Mouse (Mus musculus) spleen, postnatal 10 days (tissue): ENCODE measurements at regions not wholly inside any gene's neighbourhood (a gene's known extent, or its start where the extent isn't known, plus 50 kb on each side); places are given as distances from the start of the nearest gene placed in this dataset.

Source experiments
- DNase-seq, 2 experiments: peaks; one replicate each; pipeline ENCODE4 v3.0.0; 2021 to 2022; ENCODE audit warnings: low spot score in 2 of 2

DNA sequence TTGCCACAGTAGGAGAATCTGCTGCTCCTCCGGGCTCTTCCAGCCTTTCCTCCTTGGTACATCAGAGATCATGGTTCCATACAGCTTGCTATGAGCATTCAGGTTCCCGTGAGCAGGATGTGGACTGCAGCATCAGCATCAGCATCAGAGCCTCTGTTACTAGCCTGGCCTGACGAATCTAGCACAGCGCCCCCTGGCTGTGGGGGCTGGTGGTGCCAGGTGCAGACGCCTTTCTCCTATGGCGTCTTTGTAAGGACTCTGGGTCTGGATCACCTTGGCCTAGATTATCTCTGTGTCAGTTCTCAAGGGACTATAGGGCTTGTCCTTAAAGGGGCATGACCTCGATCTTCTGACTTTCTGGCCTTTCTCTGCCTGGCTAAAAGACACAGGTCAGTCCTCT is 86.0 kb upstream of the Runx3 start:
- DNase-seq: peak; percentile 61 to 81

DNA sequence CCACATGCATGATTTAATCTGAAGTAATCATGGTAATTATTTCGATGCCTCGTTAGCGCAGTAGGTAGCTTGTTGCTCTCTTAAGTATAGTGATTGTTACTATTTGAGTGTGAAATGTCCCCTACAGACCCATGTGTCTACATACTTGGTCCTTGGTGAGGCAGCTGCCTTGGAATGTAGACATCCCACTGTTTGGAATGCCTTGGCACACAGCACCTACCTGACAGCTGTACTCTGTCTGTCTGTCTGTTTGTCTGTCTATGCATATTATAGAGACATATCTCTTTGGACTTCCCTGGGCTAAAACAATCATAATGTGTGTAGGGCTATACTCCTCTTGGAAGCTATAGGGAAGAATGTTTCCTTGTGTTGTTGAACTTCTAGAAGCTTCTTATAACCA is 83.7 kb upstream of the Runx3 start:
- DNase-seq: no peak

DNA sequence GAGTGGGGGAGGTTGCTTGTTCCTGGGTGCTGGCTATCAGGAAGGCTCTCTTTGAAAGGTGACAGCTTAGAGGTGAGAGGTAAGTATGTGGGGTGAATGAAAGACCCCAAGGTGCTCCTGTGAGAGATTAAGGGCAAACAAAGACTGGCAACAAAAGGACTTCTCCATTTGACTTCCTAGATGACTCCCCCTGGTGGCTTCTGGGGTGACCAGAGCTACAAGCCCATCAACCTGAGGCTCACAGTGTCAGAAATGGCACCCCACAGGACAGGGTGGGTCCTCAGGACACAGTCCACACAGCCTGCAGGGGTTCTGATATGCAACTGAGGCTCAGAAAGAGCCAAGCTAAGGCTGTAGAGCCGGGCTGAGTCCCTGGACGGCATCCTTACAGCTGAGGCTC is 81.2 kb upstream of the Runx3 start:
- peak in 1 of 2 experiments; percentile 53 for DNase-seq

DNA sequence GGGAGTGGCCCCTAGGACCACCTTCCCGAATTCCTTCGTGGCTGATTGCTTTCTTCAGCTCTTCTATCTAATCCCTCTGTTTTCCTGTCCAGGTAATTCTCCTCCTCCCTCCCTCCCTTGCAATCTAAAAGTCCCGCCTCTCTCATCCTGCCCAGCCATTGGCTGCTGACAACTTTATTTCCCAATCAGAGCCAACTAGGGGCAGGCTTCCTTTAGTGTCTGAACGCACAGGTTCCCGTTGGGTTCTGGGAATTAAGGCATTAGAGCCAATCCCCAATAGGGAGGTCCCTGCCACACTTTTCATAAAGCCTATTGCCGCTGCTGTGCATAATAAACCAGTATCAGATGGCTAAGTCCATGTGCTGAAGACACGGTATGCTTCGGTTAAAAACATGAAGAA is 78.5 kb upstream of the Runx3 start:
- no peak for DNase-seq

DNA sequence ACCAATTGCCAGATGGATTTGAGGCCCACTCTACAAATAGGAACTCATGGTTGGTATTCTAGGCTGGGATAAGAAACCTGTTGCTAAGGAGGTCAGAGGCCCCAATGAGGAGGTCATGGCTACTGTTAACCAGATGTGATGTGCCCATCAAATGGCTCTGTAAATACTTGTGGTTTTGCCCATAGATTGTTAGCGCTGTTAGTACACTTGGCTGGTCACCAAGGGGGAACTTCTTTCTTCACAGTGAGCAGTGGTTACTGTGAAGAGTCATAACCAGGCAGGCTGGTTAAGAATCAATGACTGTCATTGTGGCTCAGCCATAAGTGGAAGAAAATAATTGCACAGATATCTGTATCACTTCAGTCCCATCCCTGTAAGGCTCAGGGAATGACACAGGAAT is 78.0 kb upstream of the Runx3 start:
- DNase-seq: no peak

DNA sequence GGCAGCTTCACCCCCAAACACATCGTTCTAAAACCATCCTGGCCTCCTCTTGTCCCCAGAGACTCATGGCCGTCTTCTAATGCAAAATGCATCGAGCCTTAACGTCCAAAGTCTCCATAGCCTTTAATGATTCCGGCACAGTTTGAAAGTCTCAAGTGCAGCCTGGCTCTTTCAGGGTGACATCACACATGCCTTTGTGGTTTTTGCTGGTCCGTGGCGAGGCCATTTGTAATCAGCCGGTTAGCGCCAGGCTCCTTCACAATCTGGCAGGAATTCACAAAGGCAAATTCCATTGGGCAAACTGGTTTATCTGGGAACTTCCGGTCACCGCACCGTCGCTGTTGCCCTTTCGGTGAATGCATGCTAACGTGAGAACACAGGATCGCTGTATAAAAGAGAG is 75.4 kb upstream of the Runx3 start:
- DNase-seq: no peak

DNA sequence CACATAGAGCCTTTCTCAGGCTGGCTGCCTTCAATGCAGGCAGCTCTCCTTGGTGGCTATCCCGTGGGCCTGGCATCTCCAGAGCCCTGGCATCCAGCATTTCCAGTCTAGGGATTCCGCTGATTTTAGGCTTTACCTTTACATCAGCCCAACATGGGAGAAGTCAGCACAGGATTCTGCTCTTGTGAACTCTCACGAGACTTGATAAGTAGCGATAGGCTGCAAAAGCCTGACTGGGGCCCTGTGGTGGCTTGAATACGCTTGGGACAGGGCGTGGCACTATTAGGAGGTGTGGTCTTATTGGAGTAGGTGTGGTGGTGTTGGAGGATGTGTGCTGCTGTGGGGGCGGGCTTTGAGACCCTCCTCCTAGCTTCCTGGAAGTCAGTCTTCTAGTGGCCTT is 73.8 kb upstream of the Runx3 start:
- no peak for DNase-seq

DNA sequence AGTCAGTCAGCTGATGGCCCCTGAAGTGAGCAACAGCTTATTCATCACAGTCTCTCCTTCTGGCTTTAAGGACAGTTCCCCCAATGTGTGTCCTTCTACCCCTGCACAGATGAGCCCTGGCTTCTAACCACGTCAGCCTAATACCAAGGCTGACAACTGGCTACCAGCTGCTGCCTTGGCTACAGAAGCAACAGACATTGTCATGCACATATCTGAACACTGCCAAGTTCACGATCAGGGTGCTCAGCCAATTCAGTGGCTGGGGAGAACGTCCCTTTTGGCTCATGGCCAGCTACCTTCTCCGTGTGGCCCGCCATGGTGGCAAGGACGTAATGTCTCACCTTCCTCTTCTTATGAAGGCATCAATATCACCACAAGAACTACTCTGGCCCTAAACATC is 73.2 kb upstream of the Runx3 start:
- DNase-seq: no peak

DNA sequence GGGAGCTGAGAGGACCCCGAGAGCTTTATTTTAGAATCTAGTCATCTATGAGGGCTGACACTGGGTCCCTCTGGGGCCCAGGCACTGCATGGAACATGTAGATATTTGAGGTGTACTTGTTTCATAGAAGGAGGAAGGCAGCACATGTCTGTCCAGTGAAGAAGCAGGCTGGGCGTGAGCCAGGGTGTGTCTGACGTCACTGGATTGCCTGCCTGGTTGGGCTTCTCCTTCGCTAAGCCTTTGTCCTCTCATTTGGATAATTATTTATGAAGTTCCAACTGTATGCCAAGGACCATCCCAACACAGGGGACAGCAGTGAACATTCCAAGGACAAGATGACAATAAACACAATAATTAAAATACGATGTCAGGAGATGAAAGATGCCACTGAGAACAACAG is 72.7 kb upstream of the Runx3 start:
- DNase-seq: no peak

DNA sequence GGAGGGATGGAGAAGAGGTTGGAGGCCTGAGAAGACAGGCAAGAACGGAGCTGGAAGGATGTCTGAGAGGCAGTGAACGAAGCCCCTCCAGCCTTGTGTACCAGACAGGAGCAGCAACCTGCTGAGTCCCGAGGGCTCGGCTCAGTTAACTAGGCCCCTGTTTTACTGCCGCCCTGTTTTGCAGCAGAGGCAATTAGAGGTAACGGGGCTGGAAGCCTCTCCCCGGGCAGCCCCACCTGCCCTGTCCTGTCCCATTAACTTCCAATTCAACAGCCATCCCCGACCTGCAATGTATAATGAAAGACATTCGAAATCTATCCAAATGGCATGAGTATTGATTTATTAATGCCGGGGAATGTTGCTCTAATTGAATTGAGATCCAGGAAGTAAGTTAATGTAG is 70.5 kb upstream of the Runx3 start:
- DNase-seq: no peak

DNA sequence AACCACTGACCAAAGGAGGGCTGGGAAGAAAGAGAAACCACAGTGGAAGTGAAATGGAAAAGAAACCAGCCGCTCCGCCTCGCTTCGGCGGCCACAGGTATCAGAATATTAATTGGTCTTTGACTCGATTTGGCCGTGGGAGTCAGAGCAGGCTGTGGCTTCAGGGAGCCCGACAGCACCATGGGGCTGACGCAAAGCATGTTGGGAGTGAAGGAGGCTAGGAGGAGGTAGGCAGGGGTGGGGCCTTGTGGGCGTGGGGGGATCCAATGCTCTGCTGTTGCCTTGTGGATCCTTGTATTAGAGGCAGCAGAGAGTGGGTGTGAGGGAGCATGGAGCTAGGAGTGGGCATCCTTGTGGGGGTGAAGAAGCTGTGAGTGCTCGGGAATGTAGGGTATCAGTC is 69.0 kb upstream of the Runx3 start:
- no peak for DNase-seq

DNA sequence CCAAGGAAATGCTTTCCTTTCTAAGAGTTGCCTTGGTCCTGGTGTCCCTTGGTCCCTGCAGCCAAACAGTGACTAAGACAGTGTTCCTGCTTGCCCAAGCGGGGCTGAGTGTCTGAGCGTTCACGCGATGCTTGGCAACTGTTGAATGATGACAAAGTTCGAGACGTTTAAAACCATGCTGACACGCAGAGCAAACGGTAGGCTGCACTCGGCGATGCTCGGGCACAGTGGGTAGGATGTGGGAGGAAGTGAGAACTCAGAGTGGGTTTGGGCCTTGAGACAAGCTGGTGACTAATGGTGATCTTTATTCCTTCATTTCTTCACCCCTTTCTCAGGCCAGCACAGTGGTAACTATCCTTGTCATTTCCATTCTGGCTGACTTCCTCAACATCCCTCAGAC is 66.9 kb upstream of the Runx3 start:
- peak in 1 of 2 experiments; percentile 47 for DNase-seq

DNA sequence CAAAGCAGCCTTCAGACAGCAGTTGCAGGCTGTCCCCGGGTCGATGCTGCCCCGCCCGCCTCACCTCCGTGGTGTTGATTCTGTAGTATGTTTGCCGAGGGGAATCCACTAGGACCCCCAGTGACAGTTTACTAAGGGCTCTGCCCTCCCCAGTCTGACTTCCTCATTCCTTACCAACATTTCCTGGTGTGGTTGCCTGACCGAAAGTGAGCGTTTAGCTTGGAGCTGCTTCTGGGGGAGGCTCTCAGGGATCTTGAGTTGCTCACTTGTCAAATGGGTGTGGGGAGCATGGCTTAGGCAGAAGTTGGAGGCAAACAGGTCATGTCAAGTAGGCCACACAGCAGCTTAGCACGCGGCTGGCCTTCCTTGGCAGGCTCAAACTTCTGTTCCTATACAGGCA is 66.1 kb upstream of the Runx3 start:
- DNase-seq: no peak

DNA sequence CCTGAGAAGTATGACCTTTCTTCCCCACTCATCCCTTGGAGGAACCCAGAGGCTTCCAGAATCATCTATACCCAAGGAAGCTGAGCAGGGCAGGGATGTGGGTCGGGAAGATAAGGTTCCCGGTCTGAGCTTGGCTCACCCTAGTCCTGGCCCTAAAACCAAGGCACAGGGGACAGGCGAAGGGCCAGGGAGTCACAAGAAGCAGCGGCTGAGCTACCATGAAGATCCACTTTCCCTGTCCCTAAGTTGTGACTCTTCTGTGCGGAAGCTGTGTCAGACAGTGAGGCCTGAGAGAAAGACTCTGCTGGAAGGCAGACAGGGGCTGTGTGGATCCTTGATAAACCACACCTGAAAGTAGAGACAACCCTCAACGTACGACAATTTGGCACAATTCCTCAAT is 64.1 kb upstream of the Runx3 start:
- no peak for DNase-seq

DNA sequence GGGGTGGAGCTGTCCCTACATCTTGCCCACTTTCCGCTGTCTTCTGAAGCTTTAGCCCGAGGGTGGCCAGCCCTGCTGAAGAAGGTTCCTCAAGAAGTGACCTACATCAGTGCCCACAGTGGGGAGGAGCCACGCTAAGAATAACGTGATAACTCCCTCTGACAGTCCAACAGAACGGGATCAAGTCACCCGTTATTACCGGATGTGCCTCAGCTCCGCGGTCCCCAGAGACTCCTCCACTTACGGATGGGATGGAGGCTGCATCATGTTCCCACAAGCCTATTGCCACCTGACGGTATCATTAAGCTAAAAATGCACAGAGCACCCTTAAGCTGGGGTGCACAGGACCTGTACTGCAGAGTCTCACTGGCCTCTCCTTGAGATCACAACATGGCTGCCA is 63.2 kb upstream of the Runx3 start:
- no peak for DNase-seq

DNA sequence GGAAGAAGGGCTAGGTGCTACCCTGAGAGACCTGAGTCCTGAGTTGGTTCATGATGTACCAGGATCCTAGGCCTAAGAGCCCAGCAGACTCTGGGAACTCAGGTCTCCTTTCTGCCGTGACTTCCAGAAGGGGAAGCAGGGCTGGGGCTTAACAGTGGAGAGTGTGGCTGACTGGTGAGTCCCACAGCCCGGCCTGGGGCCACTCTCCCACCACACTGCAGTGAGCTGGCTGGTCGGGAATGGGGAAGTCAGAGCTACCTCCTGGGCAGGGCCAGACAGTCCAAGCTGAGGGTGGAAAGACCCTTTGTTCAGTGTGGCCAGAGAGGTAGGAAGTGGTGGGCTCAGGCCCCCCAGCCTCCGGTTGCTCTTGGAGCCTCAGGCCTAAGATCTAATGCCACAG is 61.6 kb upstream of the Runx3 start:
- no peak for DNase-seq

DNA sequence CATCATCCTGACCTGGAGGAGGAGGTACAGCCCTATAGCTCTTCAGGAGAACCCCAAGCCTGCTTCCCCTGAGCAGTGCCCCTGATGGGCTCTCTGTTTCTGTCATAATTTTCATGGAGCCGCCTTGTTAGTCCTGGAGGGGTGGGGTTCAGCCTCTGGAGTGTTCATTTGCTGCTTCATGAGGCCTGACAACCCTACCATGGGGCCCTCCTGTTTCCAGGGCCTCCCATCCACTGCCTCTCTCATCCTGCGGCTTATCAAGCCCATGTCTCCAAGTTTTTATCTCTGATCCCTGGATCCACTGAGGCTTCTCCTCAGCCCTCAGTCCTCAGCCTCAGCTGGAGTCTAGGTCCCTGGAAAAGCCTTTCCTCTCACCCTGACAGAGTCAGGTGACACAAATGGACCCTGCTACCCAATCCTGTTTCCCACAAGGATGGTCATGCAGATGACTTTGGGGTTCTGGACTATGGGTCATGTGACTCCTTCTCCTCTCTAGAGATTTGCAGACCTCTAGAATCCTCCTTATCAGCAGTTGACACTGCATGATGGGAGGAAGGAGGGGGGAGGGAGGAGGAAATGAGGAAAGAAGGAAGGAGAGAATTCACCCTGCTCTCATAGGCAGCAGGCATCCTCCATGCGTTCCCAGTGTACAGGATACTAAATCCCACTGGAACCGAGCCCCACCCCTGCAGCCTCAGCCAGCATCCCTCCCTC is 59.3 kb upstream of the Runx3 start:
- DNase-seq: no peak

DNA sequence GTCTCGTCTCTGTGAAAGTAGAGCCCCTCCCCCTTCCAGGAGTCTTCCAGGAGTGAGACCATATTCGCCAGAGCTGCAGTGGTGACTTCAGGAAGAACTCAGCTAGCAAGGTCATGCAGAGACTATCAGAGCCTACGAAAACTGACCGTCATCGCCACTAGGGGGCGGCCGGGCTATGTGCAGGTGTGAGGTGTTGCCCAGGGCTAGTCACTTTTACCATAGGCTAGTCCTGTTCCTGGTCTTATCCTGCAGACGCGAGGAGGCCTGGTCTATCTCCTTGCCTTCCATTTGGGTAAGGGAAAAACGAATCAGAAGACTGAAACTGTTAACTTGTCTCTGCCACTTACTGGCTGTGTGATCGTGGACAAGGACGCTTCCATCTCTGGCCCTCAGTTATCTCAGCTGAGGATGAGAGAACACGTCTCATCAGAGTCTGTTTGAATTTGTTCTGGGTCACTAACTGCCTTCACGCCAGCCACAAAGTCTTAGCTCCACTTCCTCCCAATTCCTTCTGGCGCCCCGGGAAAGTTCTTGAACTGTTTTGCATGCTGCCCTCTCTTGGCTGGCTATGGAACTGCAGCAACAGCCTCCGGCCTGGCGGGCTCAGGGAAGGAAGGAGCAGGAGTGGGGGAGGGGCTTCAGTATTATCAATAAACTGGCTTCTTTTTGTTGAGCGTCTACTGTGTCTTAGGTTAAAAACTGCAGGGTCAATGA is 53.5 kb upstream of the Runx3 start:
- peak; percentile 86 to 91 for DNase-seq

DNA sequence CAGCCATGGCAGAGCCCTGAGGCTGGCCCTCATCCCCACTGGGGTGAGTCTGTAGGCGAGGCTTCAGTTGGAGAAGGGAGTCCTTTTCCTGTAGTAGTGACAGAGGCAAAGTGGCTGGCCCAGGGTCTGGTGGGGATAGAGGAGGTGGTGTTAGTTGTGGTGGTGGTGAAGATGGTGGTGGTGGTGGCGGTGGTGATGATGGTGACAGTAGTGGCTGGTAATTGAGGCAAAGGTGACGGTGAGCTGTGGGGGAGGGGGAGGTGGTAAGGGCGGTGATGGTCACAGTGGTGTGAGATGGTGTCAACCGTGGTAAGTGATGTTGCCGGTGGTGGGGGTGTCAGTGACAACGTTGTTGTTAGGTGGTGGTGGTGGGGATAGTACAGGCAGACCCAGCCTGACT is 52.6 kb upstream of the Runx3 start:
- no peak for DNase-seq

DNA sequence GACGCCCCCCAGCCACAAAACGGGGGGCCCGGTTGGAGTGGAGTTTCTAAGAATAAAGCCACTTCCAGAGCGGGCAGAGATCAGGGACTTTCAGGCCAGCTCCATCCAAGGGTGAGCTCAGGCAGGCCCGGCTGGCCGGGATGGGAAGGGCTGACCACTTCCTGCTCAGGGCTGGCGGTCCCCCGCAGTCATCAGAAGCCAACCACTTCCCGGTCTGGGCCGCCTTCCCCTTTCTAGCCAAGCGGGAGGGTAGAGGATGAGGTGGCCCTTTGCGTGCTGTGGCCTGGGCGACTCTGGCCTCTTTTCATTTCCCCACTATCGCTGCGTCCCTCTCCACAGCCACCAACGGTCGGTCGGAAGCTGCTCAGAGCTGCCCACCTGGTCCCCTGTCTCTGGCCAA is 50.6 kb upstream of the Runx3 start:
- DNase-seq: peak in 1 of 2 experiments; percentile 51
